Mouse (Mus musculus) myocyte (in vitro differentiated cells): Measurements from ENCODE around the gene Fam181b. TPM values are rescaled to one million over a fixed set of nuclear protein-coding genes. Genes with fewer than 3 reads are reported as not detected.

Experiments used
- H3K27me3 ChIP-seq: one replicate; pipeline ENCODE4 v1.6.1; 2011; ENCODE audit not compliant: control insufficient read depth, insufficient read depth, insufficient read length
- H3K36me3 ChIP-seq: one replicate; pipeline ENCODE4 v1.6.1; 2011; ENCODE audit not compliant: control insufficient read depth, insufficient read depth
- H3K4me2 ChIP-seq: one replicate; pipeline ENCODE4 v1.6.1; 2011; ENCODE audit warnings: low read depth, control low read depth
- H3K4me3 ChIP-seq: one replicate; pipeline ENCODE4 v1.5.1; 2011; ENCODE audit warnings: mild to moderate bottlenecking, control low read depth, moderate library complexity
- H3K79me2 ChIP-seq: one replicate; pipeline ENCODE4 v1.6.1; 2011; ENCODE audit not compliant: control insufficient read depth, insufficient read depth
- H3ac ChIP-seq: one replicate; pipeline ENCODE4 v1.6.1; 2011; ENCODE audit not compliant: control insufficient read depth, insufficient read length
- CEBPB ChIP-seq: IDR thresholded peaks from 2 replicates; pipeline ENCODE4 v1.6.1; 2011; ENCODE audit warnings: mild to moderate bottlenecking, moderate library complexity; ENCODE audit not compliant: poor library complexity, insufficient read depth, severe bottlenecking
- E2F4 ChIP-seq: IDR thresholded peaks from one replicate; pipeline ENCODE4 v1.6.1; 2011; ENCODE audit warnings: mild to moderate bottlenecking, control low read depth, moderate library complexity; ENCODE audit not compliant: insufficient read depth
- MAX ChIP-seq: IDR thresholded peaks from one replicate; pipeline ENCODE4 v1.6.1; 2011; ENCODE audit warnings: low read depth, mild to moderate bottlenecking, control low read depth
- MYOD1 ChIP-seq, 3 experiments: IDR thresholded peaks; one replicate each; pipeline ENCODE4 v1.6.1; 2011; ENCODE audit warnings: control low read depth in 2 of 3, low read depth in 2 of 3, mild to moderate bottlenecking in 2 of 3, moderate library complexity in 1 of 3; ENCODE audit not compliant: insufficient read length in 2 of 3, control insufficient read depth in 1 of 3
- MYOG ChIP-seq, 3 experiments: IDR thresholded peaks; one replicate each; pipeline ENCODE4 v1.6.1; 2011; ENCODE audit warnings: control low read depth in 2 of 3, low read depth in 2 of 3, mild to moderate bottlenecking in 2 of 3; ENCODE audit not compliant: insufficient read length in 2 of 3, control insufficient read depth in 1 of 3, insufficient read depth in 1 of 3
- POLR2A ChIP-seq: IDR thresholded peaks from one replicate; pipeline ENCODE4 v1.6.1; 2011; ENCODE audit warnings: low read depth, mild to moderate bottlenecking, control low read depth, moderate library complexity; ENCODE audit not compliant: insufficient read length
- POLR2AphosphoS2 ChIP-seq: IDR thresholded peaks from one replicate; pipeline ENCODE4 v1.6.1; 2011; ENCODE audit warnings: low read depth, control low read depth; ENCODE audit not compliant: insufficient read length
- REST ChIP-seq: IDR thresholded peaks from one replicate; pipeline ENCODE4 v1.6.1; 2011; ENCODE audit warnings: mild to moderate bottlenecking, control low read depth, moderate library complexity; ENCODE audit not compliant: insufficient read depth, insufficient read length
- SRF ChIP-seq: IDR thresholded peaks from one replicate; pipeline ENCODE4 v1.6.1; 2011; ENCODE audit warnings: low read depth; ENCODE audit not compliant: control insufficient read depth, insufficient read length
- TCF12 ChIP-seq: IDR thresholded peaks from one replicate; pipeline ENCODE4 v1.6.1; 2011; ENCODE audit warnings: mild to moderate bottlenecking, control low read depth; ENCODE audit not compliant: poor library complexity, insufficient read depth, severe bottlenecking
- TCF3 ChIP-seq: IDR thresholded peaks from one replicate; pipeline ENCODE4 v1.6.1; 2011; ENCODE audit warnings: low read depth, control low read depth; ENCODE audit not compliant: insufficient read length
- USF1 ChIP-seq: IDR thresholded peaks from one replicate; pipeline ENCODE4 v1.6.1; 2011; ENCODE audit warnings: low read depth, mild to moderate bottlenecking, control low read depth, moderate library complexity
- polyA plus RNA-seq: library from polyadenylated mRNA; unstranded; fragments of >200 nt; fragmentation: generic; extraction: Trizol; gene quantifications from one replicate; pipeline ENCODE4 v1.2.1, GENCODE M21; 2012; ENCODE audit warnings: missing spikeins

Gene Fam181b
- polyA plus RNA-seq, 1 experiment, result 0.04 TPM

DNA sequence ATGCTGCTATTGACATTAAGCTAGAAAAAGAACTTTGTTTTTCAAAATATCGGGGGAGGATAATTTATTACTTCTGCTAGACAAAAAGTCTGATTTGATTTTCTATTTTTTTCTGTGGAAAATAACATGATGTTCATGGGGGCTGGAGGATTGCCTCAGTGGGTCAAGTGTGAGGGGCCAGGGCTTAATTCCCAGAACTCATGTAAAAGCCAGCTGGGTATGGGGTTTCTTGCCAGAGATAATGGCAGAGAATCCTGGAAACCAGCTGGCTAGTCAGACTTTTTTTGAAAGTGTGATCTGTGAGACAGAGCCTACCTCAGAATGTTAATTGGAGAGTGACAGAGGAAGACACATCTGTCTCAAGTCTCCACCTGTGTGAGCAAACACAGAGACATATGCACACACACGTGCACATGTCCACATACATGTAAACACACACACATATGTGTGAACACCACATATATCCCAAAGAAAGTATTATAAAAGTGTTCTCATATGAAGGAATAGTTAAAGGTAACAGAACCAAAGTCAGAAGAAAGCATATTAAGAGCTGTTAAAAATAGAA is 25.2 kb downstream of the Fam181b start:
- Histone ChIP-seq H3K27me3 (no peaks in the 10 kb centered on the region), H3K4me3 (no peak overlapping the region), H3K79me2 (no peaks in the 10 kb centered on the region), H3K4me2 (no peak overlapping the region), H3K36me3 (no peaks in the 10 kb centered on the region), H3ac (no peak overlapping the region)
- no peak for TF ChIP-seq MAX
- no peak for TF ChIP-seq TCF12
- no peak for TF ChIP-seq MYOG (IDR thresholded peaks at IDR 0.05; ENCODE audit: control insufficient read depth in 1 of 3, insufficient read depth in 1 of 3, insufficient read length in 2 of 3, low read depth in 2 of 3)
- no peak for TF ChIP-seq MYOD1 (IDR thresholded peaks at IDR 0.05; ENCODE audit: control insufficient read depth in 1 of 3, insufficient read length in 2 of 3, low read depth in 2 of 3)
- no peak for TF ChIP-seq REST
- TF ChIP-seq CEBPB, result no peak
- no peak for TF ChIP-seq TCF3
- no peak for TF ChIP-seq POLR2A
- TF ChIP-seq USF1, result no peak
- TF ChIP-seq POLR2AphosphoS2, result no peak
- TF ChIP-seq E2F4, result no peak
- TF ChIP-seq SRF, result no peak

DNA sequence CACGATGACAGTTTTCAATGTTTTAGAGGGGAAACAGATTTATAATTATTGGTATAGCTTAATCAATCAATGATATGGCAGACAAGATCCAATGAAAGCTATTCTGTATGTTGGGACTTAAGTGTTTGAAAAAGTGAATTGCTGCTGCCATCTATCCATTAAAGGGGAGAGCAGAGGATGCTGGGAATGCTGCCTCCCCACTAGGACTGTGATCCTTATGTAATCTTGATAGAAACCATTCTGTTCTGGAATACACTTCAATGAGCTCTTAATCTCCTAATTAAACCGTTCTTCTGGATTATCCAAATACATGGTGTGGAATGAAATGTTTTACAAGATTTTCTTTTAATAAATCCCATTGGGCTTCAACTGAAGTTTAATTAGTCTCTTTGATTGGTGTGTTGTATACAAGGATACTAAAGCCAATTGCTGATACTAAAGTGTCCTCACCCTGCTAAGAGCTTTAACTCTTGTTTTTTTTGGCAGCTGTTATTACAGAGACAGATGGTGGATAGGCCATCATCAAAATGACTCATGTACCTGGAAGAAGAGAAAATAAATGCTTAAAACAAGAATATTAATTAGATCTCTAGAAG is 30.8 kb downstream of the Fam181b start:
- H3K4me3 ChIP-seq, result no peak overlapping the region
- no peaks in the 10 kb centered on the region for H3K27me3 ChIP-seq
- no peak overlapping the region for H3K4me2 ChIP-seq
- no peak overlapping the region for H3ac ChIP-seq
- no peaks in the 10 kb centered on the region for H3K36me3 ChIP-seq
- no peaks in the 10 kb centered on the region for H3K79me2 ChIP-seq
- TF ChIP-seq POLR2AphosphoS2, result no peak
- no peak for TF ChIP-seq POLR2A
- TF ChIP-seq TCF3, result no peak
- no peak for TF ChIP-seq E2F4
- TF ChIP-seq CEBPB, result no peak
- TF ChIP-seq MAX, result no peak
- TF ChIP-seq SRF, result no peak
- no peak for TF ChIP-seq USF1
- no peak for TF ChIP-seq MYOD1 (IDR thresholded peaks at IDR 0.05; ENCODE audit: control insufficient read depth in 1 of 3, insufficient read length in 2 of 3, low read depth in 2 of 3)
- TF ChIP-seq TCF12, result no peak
- no peak for TF ChIP-seq REST
- no peak for TF ChIP-seq MYOG (IDR thresholded peaks at IDR 0.05; ENCODE audit: control insufficient read depth in 1 of 3, insufficient read depth in 1 of 3, insufficient read length in 2 of 3, low read depth in 2 of 3)

DNA sequence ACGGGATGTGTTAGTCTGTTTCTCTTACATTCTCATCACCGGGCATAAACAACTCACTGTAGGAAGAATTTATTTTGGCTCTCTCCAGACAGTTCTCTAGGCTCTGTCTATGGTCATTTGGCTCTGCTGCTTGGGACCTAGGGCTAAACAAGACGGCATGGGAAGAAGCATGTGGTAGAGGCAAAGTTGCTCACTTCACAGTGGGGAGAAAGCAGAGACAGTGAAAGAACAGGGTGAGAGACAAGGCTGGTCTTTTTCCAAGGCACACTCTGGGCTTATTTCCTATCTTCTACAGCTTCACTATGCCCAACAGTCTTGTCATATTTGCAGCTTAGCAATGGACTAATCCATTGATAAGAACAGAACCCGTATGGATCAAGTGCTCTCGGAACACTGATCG is 31.4 kb downstream of the Fam181b start:
- Histone ChIP-seq H3ac (no peak overlapping the region), H3K4me2 (no peak overlapping the region), H3K4me3 (no peak overlapping the region), H3K27me3 (no peaks in the 10 kb centered on the region), H3K36me3 (no peaks in the 10 kb centered on the region), H3K79me2 (no peaks in the 10 kb centered on the region)
- TF ChIP-seq MYOG (IDR thresholded peaks at IDR 0.05; ENCODE audit: control insufficient read depth in 1 of 3, insufficient read depth in 1 of 3, insufficient read length in 2 of 3, low read depth in 2 of 3) (no peak), POLR2AphosphoS2 (no peak), MYOD1 (IDR thresholded peaks at IDR 0.05; ENCODE audit: control insufficient read depth in 1 of 3, insufficient read length in 2 of 3, low read depth in 2 of 3) (no peak), TCF3 (no peak), SRF (no peak), E2F4 (no peak), USF1 (no peak), POLR2A (no peak), REST (no peak), MAX (no peak), CEBPB (no peak), TCF12 (no peak)

DNA sequence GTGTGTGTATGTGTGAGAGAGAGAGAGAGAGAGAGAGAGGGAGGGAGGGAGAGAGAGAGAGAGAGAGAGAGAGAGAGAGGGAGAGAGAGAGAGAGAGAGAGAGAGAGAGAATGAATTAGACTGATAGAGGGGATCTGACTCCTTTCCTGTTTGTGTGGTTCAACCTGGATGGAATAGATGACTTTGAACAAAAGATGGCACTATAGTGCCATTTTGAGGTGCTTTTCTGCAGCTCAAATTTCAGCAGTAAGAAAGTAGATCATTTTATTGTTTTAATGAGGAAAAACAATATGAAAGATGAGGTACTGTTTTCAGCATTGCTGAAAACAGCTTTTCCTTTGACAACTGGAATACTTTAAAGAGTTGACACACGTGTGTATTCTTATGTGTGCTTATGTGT is 37.9 kb downstream of the Fam181b start:
- no peak overlapping the region for H3ac ChIP-seq
- no peak for TF ChIP-seq REST
- no peak for TF ChIP-seq MAX
- TF ChIP-seq E2F4, result no peak
- TF ChIP-seq MYOD1 (IDR thresholded peaks at IDR 0.05; ENCODE audit: control insufficient read depth in 1 of 3, insufficient read length in 2 of 3, low read depth in 2 of 3), result no peak
- TF ChIP-seq SRF, result no peak
- TF ChIP-seq CEBPB, result no peak
- no peak for TF ChIP-seq TCF12
- no peak for TF ChIP-seq MYOG (IDR thresholded peaks at IDR 0.05; ENCODE audit: control insufficient read depth in 1 of 3, insufficient read depth in 1 of 3, insufficient read length in 2 of 3, low read depth in 2 of 3)
- no peak for TF ChIP-seq POLR2AphosphoS2
- TF ChIP-seq USF1, result no peak
- no peak for TF ChIP-seq POLR2A
- TF ChIP-seq TCF3, result no peak
- H3K4me2 ChIP-seq, result no peak overlapping the region
- H3K36me3 ChIP-seq, result no peaks in the 10 kb centered on the region
- H3K79me2 ChIP-seq, result no peaks in the 10 kb centered on the region
- H3K27me3 ChIP-seq, result no peaks in the 10 kb centered on the region
- H3K4me3 ChIP-seq, result no peak overlapping the region
